Mouse (Mus musculus): ENCODE measurements around the gene Rrnad1.

DNA sequence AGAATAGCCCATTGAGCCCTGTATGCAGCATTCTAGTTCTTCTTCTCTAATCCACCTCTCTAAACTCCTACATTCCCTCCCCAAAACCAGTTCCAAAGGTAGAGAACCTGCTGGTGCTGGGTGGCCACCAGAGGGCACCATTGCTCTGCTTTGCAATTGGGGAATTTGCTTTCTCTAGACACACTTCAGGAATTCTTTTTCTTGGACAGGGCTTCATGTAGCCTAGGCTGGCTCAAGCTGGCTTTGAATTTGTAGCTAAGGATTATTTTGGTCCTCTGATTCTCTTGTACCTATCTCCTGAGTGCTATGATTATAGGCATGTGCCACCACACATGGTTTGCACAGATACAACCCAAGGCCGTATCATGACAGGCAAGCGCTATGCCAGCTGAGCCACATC is 5.3 kb upstream of the Rrnad1 start:
- TF ChIP-seq POLR2A (IDR thresholded peaks at IDR 0.05; ENCODE audit: borderline replicate concordance, extremely low read depth, insufficient read depth, insufficient read length, poor library complexity, severe bottlenecking) (no peak), CTCF (IDR thresholded peaks at IDR 0.05; ENCODE audit: borderline replicate concordance, extremely low read depth, insufficient read depth, insufficient read length) (peak; percentile 92)

Data from brain, embryonic 14.5 days (tissue).